ENCODE assay signal across 7 mouse cellular contexts in the genomic region with DNA sequence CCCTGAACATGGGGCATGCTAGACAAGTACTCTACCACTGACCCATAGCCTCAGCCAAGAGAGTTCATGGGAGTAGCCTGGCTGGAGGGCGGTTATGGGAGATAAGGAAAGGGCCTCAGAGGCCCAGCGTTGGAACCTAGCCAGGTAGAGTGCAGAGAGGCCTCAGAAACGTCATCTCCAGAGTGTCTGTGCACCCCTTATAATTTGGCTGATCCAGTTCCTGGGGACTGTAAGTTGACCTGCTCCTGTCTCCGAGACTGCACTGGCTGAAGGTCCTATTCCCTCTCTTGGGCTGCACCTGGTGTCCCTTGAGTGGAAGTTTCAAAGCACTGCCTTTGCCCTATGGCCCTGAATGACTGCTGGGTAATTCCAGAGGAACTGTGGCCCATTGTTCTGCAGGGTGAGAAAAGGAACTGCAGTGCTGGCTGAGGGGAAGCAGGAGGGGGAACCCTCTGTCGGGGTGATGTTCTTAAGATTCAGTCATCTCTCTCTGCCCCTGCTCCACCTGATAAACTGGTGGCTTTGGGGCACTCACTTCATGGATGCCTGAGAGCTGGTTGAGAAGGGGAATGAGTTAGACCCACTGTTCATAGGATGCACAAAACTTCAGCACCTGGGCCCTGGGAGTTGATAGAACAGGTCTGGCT. TPM values are rescaled to one million over a fixed set of nuclear protein-coding genes. Genes with fewer than 3 reads are reported as not detected.
A peak's percentile ranks its signal among the peaks of the same experiment; 100 is the strongest.
DNase-seq lines count a peak whose midpoint lies in the region; ATAC-seq lines count a peak whose summit lies in the region.

No protein-coding gene starts in this region.

- H3K9me3 ChIP-seq in embryonic facial prominence, embryonic 10.5 days = no peaks in the 10 kb centered on the region
- H3K9me3 ChIP-seq in liver, embryonic 12.5 days (replicated peaks) = no peaks in the 10 kb centered on the region

- H3K4me3 ChIP-seq in embryonic facial prominence, embryonic 10.5 days = no peak overlapping the region
- H3K4me3 ChIP-seq in liver, embryonic 12.5 days = peak overlapping the region; percentile 23; the same call in 1 of the 2 replicates

- peak; percentile 37 to 66; a peak in 2 of 4 replicates for ATAC-seq in hematopoietic stem cell, adult 5-6 weeks (replicated peaks in 1 of 2; ENCODE audit: insufficient read depth in 1 of 2, low FRiP score in 2 of 2, low TSS enrichment in 1 of 2, low read depth in 1 of 2, poor library complexity in 2 of 2, severe bottlenecking in 2 of 2)
- ATAC-seq in liver, embryonic 12.5 days = peak; percentile 96

- no peaks in the 10 kb centered on the region for H3K36me3 ChIP-seq in embryonic facial prominence, embryonic 10.5 days (replicated peaks)
- no peaks in the 10 kb centered on the region for H3K36me3 ChIP-seq in liver, embryonic 12.5 days

- peak overlapping the region; percentile 56 for H3K9ac ChIP-seq in liver, embryonic 12.5 days

- H3K27ac ChIP-seq in embryonic facial prominence, embryonic 10.5 days (replicated peaks) = peak overlapping the region; percentile 60
- H3K27ac ChIP-seq in liver, embryonic 12.5 days = peak overlapping the region; percentile 75

- no peaks in the 10 kb centered on the region for H3K27me3 ChIP-seq in embryonic facial prominence, embryonic 10.5 days (replicated peaks; ENCODE audit: low read depth, poor library complexity, severe bottlenecking)
- H3K27me3 ChIP-seq in liver, embryonic 12.5 days (replicated peaks) = peaks cover 13% of the 10 kb centered on the region; the same call in 1 of the 2 replicates

- WGBS in embryonic facial prominence, embryonic 10.5 days = 38% methylated on average over 5 of the region's 5 CpGs
- WGBS in liver, embryonic 12.5 days (ENCODE audit: insufficient replicate concordance) = 18% methylated on average over 5 of the region's 5 CpGs

- H3K4me1 ChIP-seq in embryonic facial prominence, embryonic 10.5 days = peaks cover 41% of the 10 kb centered on the region
- peaks cover 65% of the 10 kb centered on the region for H3K4me1 ChIP-seq in liver, embryonic 12.5 days

- peak; percentile 46 to 62 for DNase-seq in adrenal gland, postnatal 36 days
- DNase-seq in embryonic facial prominence, embryonic 10.5 days (ENCODE audit: low spot score) = peak; percentile 55
- peak; percentile 76 to 88 for DNase-seq in spleen, postnatal 10 days (ENCODE audit: low spot score in 2 of 2)
- no peak for DNase-seq in layer of hippocampus, adult 18-20 months (ENCODE audit: low spot score in 2 of 2)
- no peak for DNase-seq in layer of hippocampus, adult 9-11 months

- peak overlapping the region; percentile 64 for H3K4me2 ChIP-seq in liver, embryonic 12.5 days

RNA-seq across cellular contexts. Expression of gene Dapk2, which starts 55.5 kb away (rescaled TPM):
- 1 to 10 TPM; 7.5 to 9.3 TPM for total RNA-seq in adrenal gland, postnatal 36 days (2021)
- polyA plus RNA-seq in embryonic facial prominence, embryonic 10.5 days (2016; fragmentation: Nextera tagmentation; extraction: Ambion mirVana) = 5.3 and 5.8 TPM in 2 replicates
- total RNA-seq in hematopoietic stem cell, adult 5-6 weeks (2017) = 1.3 and 2.5 TPM in 2 replicates
- 12.3 and 16.4 TPM in 2 replicates for polyA plus RNA-seq in liver, embryonic 12.5 days (2016; fragmentation: Nextera tagmentation; extraction: Ambion mirVana)
- under 1 TPM; 0.76 to 0.92 TPM for total RNA-seq in layer of hippocampus, adult 18-20 months (2021)

Comparison
In these comparisons a context has a peak if more than half of its experiments do, and no peak if none do; other contexts are left out.
1. DNase-seq: peak in adrenal gland, postnatal 36 days (2 of 2), embryonic facial prominence, embryonic 10.5 days (single experiment) and spleen, postnatal 10 days (2 of 2); none in layer of hippocampus, adult 18-20 months (0 of 2) and layer of hippocampus, adult 9-11 months (single experiment).